Mouse (Mus musculus) CH12.LX (cell line): Measurements from ENCODE around the gene Ech1. TPM values are rescaled to one million over a fixed set of nuclear protein-coding genes. Genes with fewer than 3 reads are reported as not detected.

Experiments
- DNase-seq: peaks from one replicate; pipeline ENCODE4 v3.0.0-alpha.2; 2013; ENCODE audit errors: extremely low read depth
- H3K27ac ChIP-seq: 2 replicates; pipeline ENCODE4 v1.5.1; 2012; ENCODE audit warnings: low read depth, mild to moderate bottlenecking, control low read depth, moderate library complexity; ENCODE audit not compliant: insufficient read depth
- H3K27me3 ChIP-seq: replicated peaks from 2 replicates; pipeline ENCODE3; 2012; ENCODE audit warnings: inconsistent platforms
- H3K36me3 ChIP-seq, 2 experiments: replicated peaks in 1 of 2; 2 replicates each; pipeline versions ENCODE3 to v1.6.1; 2012; ENCODE audit warnings: inconsistent platforms in 1 of 2, low read length in 1 of 2, mild to moderate bottlenecking in 1 of 2, mixed read lengths in 1 of 2, moderate library complexity in 1 of 2; ENCODE audit not compliant: control insufficient read depth in 1 of 2, insufficient read depth in 1 of 2
- H3K4me1 ChIP-seq, 2 experiments: 2 replicates each; pipeline ENCODE4 v1.6.1; 2012; ENCODE audit warnings: inconsistent platforms in 1 of 2, moderate library complexity in 1 of 2; ENCODE audit not compliant: insufficient read depth in 2 of 2, control insufficient read depth in 1 of 2
- H3K4me2 ChIP-seq: 2 replicates; pipeline ENCODE4 v1.6.1; 2012; ENCODE audit warnings: low read depth, mild to moderate bottlenecking, control low read depth; ENCODE audit not compliant: poor library complexity, insufficient read depth, severe bottlenecking
- H3K4me3 ChIP-seq, 3 experiments: fragments of 150-350 bp in 1 of 3; sonication (generic) in 1 of 3; replicated peaks in 1 of 3; 2 replicates each; pipeline versions ENCODE3 to v1.5.1; 2011 to 2012; ENCODE audit warnings: low read depth in 2 of 3, low read length in 2 of 3, mild to moderate bottlenecking in 2 of 3, moderate library complexity in 2 of 3, control low read depth in 1 of 3, improper control_type of control experiment in 1 of 3, inconsistent platforms in 1 of 3, mixed read lengths in 1 of 3; ENCODE audit not compliant: poor library complexity in 1 of 3
- H3K79me2 ChIP-seq: replicated peaks from 2 replicates; pipeline ENCODE4 v1.6.1; 2012; ENCODE audit warnings: mild to moderate bottlenecking, moderate library complexity; ENCODE audit not compliant: control insufficient read depth, poor library complexity, insufficient read depth, severe bottlenecking; ENCODE audit errors: extremely low read depth
- H3K9ac ChIP-seq: 2 replicates; pipeline ENCODE4 v1.6.1; 2012; ENCODE audit warnings: low read depth, mild to moderate bottlenecking, control low read depth, moderate library complexity; ENCODE audit not compliant: insufficient read depth
- H3K9me3 ChIP-seq: replicated peaks from 2 replicates; pipeline ENCODE3; 2012; ENCODE audit warnings: low read length, inconsistent platforms, mixed read lengths
- CHD1 ChIP-seq: IDR thresholded peaks from 2 replicates; pipeline ENCODE4 v1.6.1; 2012; ENCODE audit warnings: low read depth, low read length, improper control_type of control experiment, inconsistent platforms
- CTCF ChIP-seq, 2 experiments: IDR thresholded peaks in 1 of 2; conservative IDR thresholded peaks in 1 of 2; 2 replicates each; pipeline ENCODE4 v1.5.1; 2011 to 2012; ENCODE audit warnings: low read depth in 2 of 2, low read length in 2 of 2, improper control_type of control experiment in 1 of 2, inconsistent platforms in 1 of 2, mild to moderate bottlenecking in 1 of 2, moderate library complexity in 1 of 2
- E2F4 ChIP-seq: IDR thresholded peaks from 2 replicates; pipeline ENCODE4 v1.6.1; 2011; ENCODE audit warnings: low read depth, low read length, improper control_type of control experiment; ENCODE audit not compliant: insufficient replicate concordance
- KAT2A ChIP-seq: IDR thresholded peaks from 2 replicates; pipeline ENCODE4 v1.6.1; 2012; ENCODE audit warnings: low read length, improper control_type of control experiment, inconsistent platforms; ENCODE audit not compliant: insufficient replicate concordance
- NELFE ChIP-seq: IDR thresholded peaks from 2 replicates; pipeline ENCODE4 v1.6.1; 2011; ENCODE audit warnings: low read depth, low read length, improper control_type of control experiment
- POLR2AphosphoS2 ChIP-seq: IDR thresholded peaks from 2 replicates; pipeline ENCODE4 v1.6.1; 2011; ENCODE audit warnings: low read depth, low read length, improper control_type of control experiment
- ZMIZ1 ChIP-seq: IDR thresholded peaks from 2 replicates; pipeline ENCODE4 v1.6.1; 2012; ENCODE audit warnings: low read depth, mild to moderate bottlenecking, inconsistent platforms, low read length, improper control_type of control experiment
- ZNF384 ChIP-seq: IDR thresholded peaks from 2 replicates; pipeline ENCODE4 v1.6.1; 2012; ENCODE audit warnings: low read depth, low read length, improper control_type of control experiment, inconsistent platforms
- dilution Hi-C: fragments of 300-500 bp; cut with MboI; formaldehyde crosslinking; loops from 2 replicates; pipeline ENCODE4 v1.14.3; 2020; ENCODE audit warnings: low sequenced_read_pairs; ENCODE audit not compliant: extremely low pct_unique_long_range_greater_than_20kb, extremely low pct_ligation_motif_present
- in situ Hi-C: fragments of 300-500 bp; cut with MboI; formaldehyde crosslinking; loops from 3 replicates; pipeline ENCODE4 v1.14.3; 2019; ENCODE audit warnings: low sequenced_read_pairs, low pct_ligation_motif_present, low pct_unique_long_range_greater_than_20kb, mixed read lengths
- polyA plus RNA-seq: library from polyadenylated mRNA; unstranded; fragments of >175 nt; gene quantifications from 2 replicates; pipeline ENCODE4 v1.2.1, GENCODE M21; 2012; ENCODE audit warnings: low read depth; ENCODE audit not compliant: insufficient read length
- total RNA-seq, 2 experiments: library from RNA; depleted of rRNA; stranded (reverse); fragments of 300-350 nt in 1 of 2; fragments of >200 nt in 1 of 2; gene quantifications; 2 replicates each; pipeline ENCODE4 v1.2.3; 2012 to 2014

Ech1 gene
- total and polyA plus RNA-seq, 3 experiments, result 67.6 to 124 (median 119) TPM

DNA sequence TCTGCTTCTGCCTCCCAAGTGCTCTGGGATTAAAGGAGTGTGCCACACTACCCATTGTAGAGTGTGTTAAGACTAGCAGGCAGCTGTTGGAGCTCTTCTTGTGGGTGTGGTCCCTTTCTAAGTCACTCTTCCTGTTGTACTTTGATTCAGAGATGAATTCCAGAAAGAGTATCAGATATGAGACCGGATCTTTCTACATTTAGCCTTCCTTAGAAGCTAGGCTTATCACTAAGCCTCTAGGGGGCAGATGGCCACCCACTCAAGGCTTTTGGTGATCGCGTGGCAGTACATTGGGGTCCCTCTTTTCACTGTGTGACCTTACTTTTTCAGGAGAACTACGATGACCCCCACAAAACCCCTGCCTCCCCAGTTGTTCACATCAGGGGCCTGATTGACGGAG, 12.1 kb upstream of the Ech1 start:
- Histone ChIP-seq H3K9me3 (no peaks in the 10 kb centered on the region), H3K4me3 (peak overlapping the region in 2 of 3 experiments; percentile 74 to 96), H3K4me2 (peak overlapping the region; percentile 90), H3K79me2 (peaks cover 66% of the 10 kb centered on the region), H3K36me3 (peaks cover 56 to 62% of the 10 kb centered on the region in 2 experiments), H3K9ac (peak overlapping the region; percentile 100), H3K27me3 (no peaks in the 10 kb centered on the region), H3K4me1 (peaks cover 14 to 60% of the 10 kb centered on the region in 2 experiments), H3K27ac (peak overlapping the region; percentile 55; the same call in 1 of the 2 replicates)
- no peak for TF ChIP-seq NELFE
- 0 out of 2 replicates have a peak, but pooled peaks have one; percentile 3 for TF ChIP-seq ZMIZ1
- TF ChIP-seq CTCF (conservative IDR thresholded peaks at IDR 0.05 in 1 of 2, IDR thresholded peaks at IDR 0.05 in 1 of 2; ENCODE audit: low read depth in 2 of 2, low read length in 2 of 2), result peak in 1 of 2 experiments; percentile 31; a peak in 2 of 4 replicates
- DNase-seq, result no peak
- in situ Hi-C loops, result no loop called here
- dilution Hi-C loops, result no loop called here

DNA sequence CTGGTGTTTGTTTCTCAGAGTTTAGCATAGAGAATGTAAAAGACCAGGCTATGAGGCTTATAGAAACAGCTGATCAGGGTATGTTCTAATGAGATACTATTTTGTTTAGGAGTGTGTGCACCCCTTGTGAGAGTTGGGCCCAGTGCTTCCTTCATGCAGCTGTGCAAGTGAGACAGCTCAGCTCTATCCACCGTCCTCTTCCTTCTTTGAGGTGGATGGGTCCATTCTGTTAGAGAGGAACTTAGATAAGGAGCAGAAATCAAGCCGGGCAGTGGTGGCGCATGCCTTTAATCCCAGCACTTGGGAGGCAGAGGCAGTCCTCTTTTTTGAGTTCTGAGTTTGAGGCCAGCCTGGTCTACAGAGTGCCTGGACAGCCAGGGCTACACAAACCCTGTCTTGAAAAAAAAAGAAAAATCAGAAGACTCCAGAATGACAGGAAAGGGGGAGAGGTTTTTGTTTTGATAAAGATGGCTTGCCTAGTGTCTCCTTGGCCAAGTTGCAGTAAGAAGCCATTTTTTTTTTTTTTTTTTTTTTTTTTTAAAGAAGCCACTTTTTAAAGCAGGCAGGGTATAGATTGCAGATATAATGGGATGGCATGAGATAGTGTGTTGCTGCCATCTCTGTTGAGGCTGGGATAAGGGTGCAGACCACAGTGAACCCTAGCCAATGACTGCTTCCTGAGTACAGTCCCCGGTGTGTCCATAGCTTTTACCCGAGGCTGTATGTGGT, 10.5 kb upstream of the Ech1 start:
- Histone ChIP-seq H3K4me3 (no peak overlapping the region), H3K27ac (peak overlapping the region; percentile 22; the same call in 1 of the 2 replicates), H3K79me2 (peaks cover 73% of the 10 kb centered on the region), H3K4me1 (peaks cover 17 to 68% of the 10 kb centered on the region in 2 experiments), H3K9me3 (no peaks in the 10 kb centered on the region), H3K9ac (0 out of 2 replicates have a peak overlapping the region, but pooled peaks have one; percentile 13), H3K27me3 (no peaks in the 10 kb centered on the region), H3K36me3 (peaks cover 69 to 75% of the 10 kb centered on the region in 2 experiments), H3K4me2 (no peak overlapping the region)
- DNase-seq, result no peak
- dilution Hi-C loops (no loop called here), in situ Hi-C loops (no loop called here)
- TF ChIP-seq KAT2A (no peak), ZNF384 (peak; percentile 56), CHD1 (no peak)

DNA sequence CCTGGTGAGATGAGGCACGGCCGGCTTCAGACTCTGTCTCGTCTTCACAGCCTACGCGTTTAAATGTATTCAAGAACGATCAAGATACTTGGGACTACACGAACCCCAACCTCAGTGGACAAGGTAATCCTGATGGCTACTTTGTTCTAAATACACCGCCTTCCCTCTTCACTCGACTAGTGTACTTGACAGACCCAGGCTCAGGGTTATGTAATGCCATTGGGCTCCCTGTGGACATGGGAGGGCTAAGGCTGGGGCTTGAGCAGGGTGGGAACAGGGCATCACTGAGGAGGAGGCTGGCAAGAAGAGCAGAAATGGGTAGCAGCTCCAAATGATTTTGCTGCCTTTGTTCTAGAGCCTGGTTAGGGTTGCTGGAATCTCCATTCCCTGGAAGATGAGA, 9.8 kb upstream of the Ech1 start:
- in situ Hi-C loops, result no loop called here
- Histone ChIP-seq H3K4me1 (peaks cover 22 to 76% of the 10 kb centered on the region in 2 experiments), H3K27me3 (no peaks in the 10 kb centered on the region), H3K27ac (peak overlapping the region; percentile 37; the same call in 1 of the 2 replicates), H3K4me2 (no peak overlapping the region), H3K79me2 (peaks cover 78% of the 10 kb centered on the region), H3K4me3 (no peak overlapping the region), H3K9me3 (no peaks in the 10 kb centered on the region), H3K36me3 (peaks cover 77 to 82% of the 10 kb centered on the region in 2 experiments), H3K9ac (no peak overlapping the region)
- TF ChIP-seq POLR2AphosphoS2 (peak; percentile 39; the same call in 1 of the 2 replicates), E2F4 (no peak)
- DNase-seq, result no peak
- dilution Hi-C loops, result no loop called here
